Mouse (Mus musculus) splenic B cell, adult 2 months (primary cell): Measurements from ENCODE around the gene Slc23a2.

ENCODE experiments used
- DNase-seq: peaks from one replicate; pipeline ENCODE4 v3.0.0-alpha.2; 2011; ENCODE audit warnings: low read depth, low spot score
- H3K27me3 ChIP-seq: 2 replicates; pipeline ENCODE4 v1.6.1; 2012; ENCODE audit warnings: mild to moderate bottlenecking, low read length, moderate library complexity, mixed read lengths; ENCODE audit not compliant: control insufficient read depth, poor library complexity, insufficient read depth, severe bottlenecking
- H3K36me3 ChIP-seq: 2 replicates; pipeline ENCODE4 v1.6.1; 2012; ENCODE audit warnings: mild to moderate bottlenecking, low read length, moderate library complexity, mixed read lengths; ENCODE audit not compliant: control insufficient read depth, poor library complexity, insufficient read depth, severe bottlenecking

The Slc23a2 gene

GRCm38 (mm10) chr2:132059919-132060318 lies 85.0 kb downstream of the Slc23a2 start:
- Histone ChIP-seq H3K36me3 (no peaks in the 10 kb centered on the region; the same call in 1 of the 2 replicates), H3K27me3 (no peaks in the 10 kb centered on the region)
- DNase-seq, result peak; percentile 57

- no peak for DNase-seq
- Histone ChIP-seq H3K36me3 (no peaks in the 10 kb centered on the region; the same call in 1 of the 2 replicates), H3K27me3 (no peaks in the 10 kb centered on the region)
Measured at GRCm38 (mm10) chr2:132055349-132055753, 89.6 kb downstream of the Slc23a2 start.

- Histone ChIP-seq H3K27me3 (no peaks in the 10 kb centered on the region), H3K36me3 (no peaks in the 10 kb centered on the region; the same call in 1 of the 2 replicates)
- peak; percentile 36 for DNase-seq
Measured at GRCm38 (mm10) chr2:132053824-132054223, 91.1 kb downstream of the Slc23a2 start.

GRCm38 (mm10) chr2:132051798-132052197 lies 93.1 kb downstream of the Slc23a2 start:
- no peaks in the 10 kb centered on the region; the same call in 1 of the 2 replicates for H3K36me3 ChIP-seq
- peak; percentile 55 for DNase-seq
- H3K27me3 ChIP-seq, result no peaks in the 10 kb centered on the region

GRCm38 (mm10) chr2:132049921-132050320 lies 95.0 kb downstream of the Slc23a2 start:
- H3K36me3 ChIP-seq, result no peaks in the 10 kb centered on the region
- no peak for DNase-seq
- no peaks in the 10 kb centered on the region for H3K27me3 ChIP-seq

GRCm38 (mm10) chr2:132049491-132049890 lies 95.4 kb downstream of the Slc23a2 start:
- no peaks in the 10 kb centered on the region for H3K27me3 ChIP-seq
- DNase-seq, result no peak
- no peaks in the 10 kb centered on the region for H3K36me3 ChIP-seq

- peak; percentile 39 for DNase-seq
- no peaks in the 10 kb centered on the region for H3K27me3 ChIP-seq
- H3K36me3 ChIP-seq, result no peaks in the 10 kb centered on the region
Measured at GRCm38 (mm10) chr2:132048143-132048772, 96.7 kb downstream of the Slc23a2 start.

GRCm38 (mm10) chr2:132047364-132047763 lies 97.5 kb downstream of the Slc23a2 start:
- no peak for DNase-seq
- H3K36me3 ChIP-seq, result no peaks in the 10 kb centered on the region
- H3K27me3 ChIP-seq, result no peaks in the 10 kb centered on the region

GRCm38 (mm10) chr2:132046659-132047058 lies 98.2 kb downstream of the Slc23a2 start:
- H3K36me3 ChIP-seq, result no peaks in the 10 kb centered on the region
- DNase-seq, result no peak
- no peaks in the 10 kb centered on the region for H3K27me3 ChIP-seq

- no peaks in the 10 kb centered on the region for H3K27me3 ChIP-seq
- DNase-seq, result no peak
- no peaks in the 10 kb centered on the region for H3K36me3 ChIP-seq
Measured at GRCm38 (mm10) chr2:132044320-132045274, 100.3 kb downstream of the Slc23a2 start.

GRCm38 (mm10) chr2:132043101-132043621 lies 101.7 kb downstream of the Slc23a2 start:
- no peak for DNase-seq
- H3K36me3 ChIP-seq, result no peaks in the 10 kb centered on the region

GRCm38 (mm10) chr2:132039894-132040293 lies 105.0 kb downstream of the Slc23a2 start:
- no peaks in the 10 kb centered on the region for H3K36me3 ChIP-seq
- DNase-seq, result peak; percentile 80
- H3K27me3 ChIP-seq, result no peaks in the 10 kb centered on the region

More at GRCm38 (mm10) chr2:132043101-132043621, 101.7 kb downstream of the Slc23a2 start:
- no peaks in the 10 kb centered on the region for H3K27me3 ChIP-seq

- DNase-seq, result no peak
- Histone ChIP-seq H3K27me3 (no peaks in the 10 kb centered on the region), H3K36me3 (no peaks in the 10 kb centered on the region)
Measured at GRCm38 (mm10) chr2:132036326-132036725, 108.6 kb downstream of the Slc23a2 start.

GRCm38 (mm10) chr2:132035470-132035835 lies 109.5 kb downstream of the Slc23a2 start:
- H3K36me3 ChIP-seq, result no peaks in the 10 kb centered on the region
- no peaks in the 10 kb centered on the region for H3K27me3 ChIP-seq
- DNase-seq, result peak; percentile 75
